Mouse (Mus musculus): ENCODE measurements around the gene Galnt7.

DNA sequence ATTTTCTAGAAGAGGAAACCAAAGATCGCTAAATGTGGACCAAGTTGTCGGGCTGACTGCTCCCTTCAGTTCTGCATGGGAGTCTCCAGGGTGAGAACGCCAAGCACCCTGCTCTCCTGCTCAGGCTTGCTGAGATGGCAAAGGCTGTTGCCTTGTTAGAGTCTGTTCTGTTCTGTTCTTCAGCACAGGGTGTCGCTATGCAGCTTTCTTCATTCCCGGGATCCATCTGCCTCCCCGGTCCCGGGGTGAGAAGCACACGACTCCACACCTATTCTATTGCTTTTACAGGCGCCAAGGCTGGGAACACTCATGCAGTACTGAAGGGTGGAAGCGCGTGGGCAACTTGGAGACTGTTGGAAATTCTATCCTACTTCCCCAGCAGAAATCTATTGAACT lies 83.4 kb downstream of the Galnt7 start:
- TF ChIP-seq GATA1 (IDR thresholded peaks at IDR 0.05; ENCODE audit: borderline replicate concordance, low read length) (no peak), FLI1 (IDR thresholded peaks at IDR 0.05; ENCODE audit: low read length) (no peak)
